Mouse (Mus musculus) lung, adult 2 months (tissue): ENCODE measurements around the gene Nebl.

ENCODE experiments used
- CTCF ChIP-seq: fragments of 200-500 bp; IDR thresholded peaks from 2 replicates; pipeline ENCODE4 v1.5.1; 2011; ENCODE audit warnings: mild to moderate bottlenecking, low read length, control low read depth; ENCODE audit not compliant: insufficient read depth
- POLR2A ChIP-seq: fragments of 200-500 bp; IDR thresholded peaks from 2 replicates; pipeline ENCODE4 v1.6.1; 2011; ENCODE audit warnings: low read depth, mild to moderate bottlenecking, control low read depth, low read length, borderline replicate concordance; ENCODE audit errors: extremely low read depth

- TF ChIP-seq CTCF: no peak
- no peak for TF ChIP-seq POLR2A
Measured at GRCm38 (mm10) chr2:17721177-17721715, 10.0 kb downstream of the Nebl start.
